Mouse (Mus musculus): ENCODE measurements around the gene Hhipl1.

Gene Hhipl1

DNA sequence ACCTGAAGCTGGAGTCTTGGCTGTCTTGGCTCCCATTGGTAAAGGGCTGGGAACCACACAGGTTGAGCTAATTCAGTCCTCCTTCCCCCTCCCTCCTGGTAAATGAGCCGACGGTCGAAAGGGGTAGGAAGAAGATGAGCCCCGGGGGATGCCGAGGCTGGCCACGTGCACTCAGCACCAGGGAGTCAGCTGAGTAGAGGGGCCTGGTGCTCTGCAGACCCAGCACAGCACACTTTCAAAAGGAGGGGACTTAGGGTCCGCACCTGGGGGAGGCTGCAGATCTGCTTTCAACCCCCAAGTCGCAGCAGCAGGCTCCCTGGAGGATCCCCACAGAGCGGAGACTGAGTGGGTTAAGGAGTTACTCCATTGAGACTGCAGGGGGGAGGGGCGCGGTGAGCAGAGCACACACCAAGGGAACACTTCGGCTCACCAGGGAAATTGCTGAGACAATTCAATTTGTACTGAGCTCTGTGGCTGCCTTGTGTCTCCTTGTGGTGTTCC is 28.7 kb upstream of the Hhipl1 start:
- peak; percentile 18 for DNase-seq (ENCODE audit: low read depth, low spot score)

DNA sequence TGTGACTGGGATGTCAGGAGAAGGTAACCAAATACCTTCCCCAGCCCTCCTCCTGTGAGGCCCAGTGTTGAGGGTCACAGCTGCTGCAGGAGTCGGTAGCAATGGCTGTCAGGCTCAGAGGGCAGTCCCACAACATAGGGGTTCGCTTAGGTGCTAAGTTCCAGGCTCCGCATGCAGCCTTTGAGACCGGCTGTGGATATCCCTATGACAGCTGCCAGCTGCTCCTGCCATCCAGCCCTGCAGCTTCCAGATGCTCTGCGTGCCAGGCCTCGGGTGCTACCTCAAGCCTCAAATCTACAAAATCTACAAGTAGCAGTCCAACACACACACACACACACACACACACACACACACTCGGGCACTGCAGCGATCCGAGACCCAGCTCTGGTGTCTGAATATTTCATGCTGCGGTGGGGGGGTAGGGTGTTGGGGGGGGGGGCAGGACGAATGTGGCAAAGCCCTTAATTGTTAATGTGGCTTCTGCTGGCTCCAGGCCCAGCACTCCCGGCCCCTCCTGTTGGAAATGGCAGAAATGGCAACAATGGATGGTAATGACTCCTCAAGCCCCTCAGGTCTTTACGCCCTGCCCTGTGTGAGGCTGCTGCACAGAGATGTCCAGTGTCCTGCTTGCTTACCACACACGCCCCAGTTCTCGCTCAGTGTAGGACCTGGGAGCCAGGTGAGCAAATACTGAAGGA is 27.7 kb upstream of the Hhipl1 start:
- no peak for DNase-seq (ENCODE audit: low read depth, low spot score)

DNA sequence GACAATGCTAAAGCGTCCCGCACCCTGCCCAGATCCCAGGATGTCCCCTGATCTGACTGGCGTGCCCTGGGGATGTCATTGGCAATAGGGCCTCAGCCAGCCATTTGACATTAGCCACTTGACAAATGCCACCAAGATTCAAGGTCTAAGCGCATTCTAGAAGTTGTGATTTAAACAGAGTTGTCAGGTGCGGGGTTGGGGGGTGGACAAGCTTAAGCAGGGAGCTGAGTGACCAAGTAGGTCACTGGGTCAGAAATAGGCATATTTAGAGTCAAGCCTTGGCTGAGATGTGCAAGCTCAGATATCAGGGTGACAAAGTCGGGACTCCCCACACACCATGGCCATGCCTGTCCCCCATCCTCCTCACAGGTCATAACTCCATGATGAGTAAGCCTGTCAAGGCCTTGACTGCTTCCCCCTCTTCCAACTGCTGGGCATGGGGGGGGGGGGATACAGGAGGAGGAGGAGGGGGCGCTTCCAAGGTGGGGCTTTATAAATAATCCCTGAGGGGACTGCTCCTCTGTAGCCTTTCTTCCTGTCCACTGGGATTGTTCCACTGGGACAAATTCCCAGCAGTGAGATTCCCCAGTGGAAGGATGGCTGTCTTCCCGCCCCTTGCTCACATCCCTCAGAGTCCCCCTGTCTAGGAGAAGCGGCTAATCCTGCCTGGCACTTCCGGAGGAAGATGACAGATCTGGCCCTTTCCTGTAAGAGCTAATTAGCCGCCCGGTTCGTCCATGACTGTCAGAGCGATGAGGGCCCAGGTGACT is 21.4 kb upstream of the Hhipl1 start:
- DNase-seq (ENCODE audit: low read depth, low spot score): no peak

DNA sequence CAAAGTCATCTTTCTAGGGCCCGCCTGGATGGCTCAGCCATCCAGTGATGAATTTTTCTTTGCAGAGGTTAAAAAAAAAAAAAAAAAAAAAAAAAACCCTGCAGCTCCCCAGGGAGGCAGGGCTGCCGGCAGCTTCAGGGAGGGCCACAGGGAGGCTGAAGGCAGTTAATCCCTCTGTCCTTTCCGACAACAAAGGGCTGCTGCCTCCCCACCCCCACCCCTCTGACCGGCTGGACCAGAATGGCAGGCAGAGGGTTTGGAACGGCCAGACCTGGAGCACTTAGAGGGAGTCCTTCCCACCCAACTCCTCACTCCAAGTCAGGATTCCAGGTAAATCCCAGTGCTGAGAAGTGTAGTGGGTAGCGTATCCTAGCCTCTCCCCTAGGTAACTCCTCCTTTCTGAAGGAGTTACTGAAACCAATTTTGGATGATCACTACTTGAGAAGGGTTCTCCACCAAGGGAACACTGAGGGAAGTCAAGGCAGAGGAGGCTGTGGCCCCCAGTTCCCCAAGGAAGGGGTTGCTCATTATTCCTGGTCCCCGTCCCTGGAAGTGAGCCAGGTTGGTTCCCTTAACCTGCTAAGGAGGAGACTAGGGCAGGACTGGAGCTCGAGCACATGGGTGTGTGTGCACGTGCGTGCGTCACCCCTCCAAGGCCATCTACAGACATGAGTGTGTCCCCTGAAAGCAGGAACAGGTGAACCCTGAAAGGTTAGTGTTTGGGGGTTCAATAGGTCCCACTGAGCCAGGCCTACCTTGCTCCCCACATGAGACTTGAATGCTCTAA is 20.7 kb upstream of the Hhipl1 start:
- DNase-seq (ENCODE audit: low read depth, low spot score): no peak

DNA sequence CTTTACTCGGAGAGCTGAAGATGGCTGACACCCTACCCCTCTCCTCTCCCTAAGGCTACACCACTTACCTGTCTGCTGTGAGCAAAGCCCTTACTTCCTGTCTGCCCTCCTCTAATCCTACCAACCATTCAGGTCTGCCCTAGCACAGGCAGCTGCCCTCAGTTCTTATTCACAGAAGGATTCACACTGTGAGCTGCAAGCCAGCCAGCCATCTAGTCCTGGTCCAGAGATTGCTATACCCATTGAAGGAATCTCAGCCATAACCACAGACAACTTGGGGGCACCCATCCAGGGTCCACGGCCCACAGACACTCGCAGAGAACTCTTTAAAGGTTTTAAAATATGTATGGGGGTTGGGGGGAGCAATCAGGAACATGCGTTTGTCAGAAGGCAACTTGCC is 19.7 kb upstream of the Hhipl1 start:
- no peak for DNase-seq (ENCODE audit: low read depth, low spot score)

DNA sequence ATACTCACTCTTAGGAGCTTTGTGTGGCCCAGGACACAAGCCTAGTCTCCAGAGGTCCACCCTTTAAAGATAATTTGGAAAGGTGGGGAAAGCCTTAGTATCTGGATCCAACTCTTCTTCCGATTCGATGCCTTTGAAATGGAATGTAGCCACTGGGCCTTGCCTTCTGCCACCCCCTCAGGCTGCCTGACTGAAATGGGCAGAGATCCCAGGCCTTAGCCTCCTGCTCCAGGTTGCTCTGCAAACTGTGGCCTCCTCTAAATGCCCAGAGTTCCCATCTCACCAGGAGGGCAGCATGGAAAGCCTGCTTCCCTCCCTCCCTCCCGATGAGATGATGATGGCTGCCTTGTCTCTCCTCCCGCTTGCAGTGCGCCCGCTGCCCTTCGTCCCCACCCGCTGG is 19.1 kb upstream of the Hhipl1 start:
- DNase-seq (ENCODE audit: low read depth, low spot score): no peak

DNA sequence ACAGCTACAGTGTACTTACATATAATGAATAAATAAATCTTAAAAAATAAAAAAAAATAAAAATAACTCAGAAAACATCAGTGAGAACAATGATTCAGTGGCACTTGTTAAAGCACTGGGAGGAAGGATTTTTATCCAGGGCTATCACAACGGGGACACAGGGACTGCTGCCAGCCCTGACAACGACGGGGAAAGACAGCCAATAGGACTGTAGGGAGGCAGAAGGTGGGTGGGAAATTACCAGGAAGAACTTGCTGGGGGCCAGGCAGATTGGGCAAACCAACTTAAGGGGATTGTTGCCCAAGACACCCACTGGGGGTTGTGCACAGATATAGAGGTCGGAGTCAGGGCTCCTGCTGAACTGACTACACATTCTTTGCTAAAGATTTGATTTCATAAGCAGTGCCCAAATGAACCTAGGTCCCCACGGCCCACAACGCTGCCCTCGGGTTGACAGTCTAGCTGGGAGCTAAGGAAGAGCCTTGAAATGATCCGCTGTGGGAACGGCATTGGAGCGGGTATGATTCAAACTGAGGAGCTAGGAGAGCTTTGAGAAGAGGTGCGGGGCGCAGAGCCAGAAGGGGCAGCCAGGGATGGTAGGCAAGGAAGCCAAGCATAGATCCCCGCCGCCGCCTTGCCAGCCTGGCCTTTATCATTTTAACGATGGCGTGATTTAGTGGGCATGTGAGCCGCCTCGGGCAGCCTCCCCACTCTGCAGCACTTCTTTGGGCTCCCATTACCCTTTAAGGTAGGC is 17.8 kb upstream of the Hhipl1 start:
- no peak for DNase-seq (ENCODE audit: low read depth, low spot score)

DNA sequence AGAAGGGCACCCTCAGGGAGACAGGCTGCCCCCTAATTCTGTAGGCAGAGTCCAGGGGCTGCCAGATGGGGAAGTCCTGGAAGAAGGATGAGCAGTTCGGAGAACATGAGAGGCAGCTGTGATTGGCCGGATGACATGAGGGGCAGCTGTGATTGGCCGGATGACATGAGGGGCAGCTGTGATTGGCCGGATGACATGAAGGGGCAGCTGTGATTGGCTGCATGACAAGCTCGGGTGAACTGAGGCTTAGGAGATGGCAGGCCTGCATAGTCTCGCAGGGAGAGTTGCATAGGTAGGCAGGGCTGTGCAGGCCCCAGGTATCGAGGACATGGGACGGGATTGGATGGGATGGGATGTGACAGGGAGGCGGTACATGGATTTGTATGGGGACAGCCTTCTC is 13.7 kb upstream of the Hhipl1 start:
- peak; percentile 41 for DNase-seq (ENCODE audit: low read depth, low spot score)

DNA sequence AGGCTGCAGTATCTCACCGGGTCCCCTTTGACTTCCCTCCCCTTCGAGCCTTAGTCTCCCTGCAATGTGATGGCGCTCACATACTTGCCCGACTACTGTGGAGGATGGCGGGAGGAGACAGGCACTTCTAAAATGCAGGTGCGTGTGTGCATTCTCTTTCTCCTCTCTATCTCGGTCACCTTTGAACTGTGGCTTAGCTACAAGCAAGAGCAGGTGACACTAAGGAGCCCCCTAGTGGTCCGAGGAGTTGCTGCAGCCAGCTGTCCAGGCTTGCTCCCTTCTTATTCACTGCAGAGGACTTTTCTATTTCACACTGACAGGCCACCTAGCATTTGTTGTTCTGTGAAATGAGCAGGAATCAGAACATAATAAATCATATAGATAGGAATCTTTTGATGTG is 13.1 kb upstream of the Hhipl1 start:
- DNase-seq (ENCODE audit: low read depth, low spot score): peak; percentile 82

DNA sequence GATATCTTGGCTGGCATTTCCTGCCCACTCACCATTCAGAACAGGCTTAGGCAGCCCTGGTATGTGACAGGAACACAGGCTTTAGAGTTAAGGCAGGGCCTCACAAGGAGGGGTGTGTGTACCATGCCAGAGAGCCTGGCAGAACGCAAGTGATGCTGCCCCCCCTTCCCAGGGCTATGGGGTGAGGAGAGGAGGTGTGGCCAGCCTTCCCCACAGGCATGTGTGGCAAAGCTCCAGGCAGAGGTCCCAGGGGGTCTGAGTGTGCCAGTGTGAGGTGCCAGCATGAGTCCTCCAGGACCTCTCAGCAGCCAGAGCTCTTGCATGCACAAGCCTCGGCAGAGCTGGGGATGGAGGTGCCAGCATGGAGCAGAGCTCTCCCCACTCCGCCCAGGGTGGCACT is 11.4 kb upstream of the Hhipl1 start:
- DNase-seq (ENCODE audit: low read depth, low spot score): no peak

DNA sequence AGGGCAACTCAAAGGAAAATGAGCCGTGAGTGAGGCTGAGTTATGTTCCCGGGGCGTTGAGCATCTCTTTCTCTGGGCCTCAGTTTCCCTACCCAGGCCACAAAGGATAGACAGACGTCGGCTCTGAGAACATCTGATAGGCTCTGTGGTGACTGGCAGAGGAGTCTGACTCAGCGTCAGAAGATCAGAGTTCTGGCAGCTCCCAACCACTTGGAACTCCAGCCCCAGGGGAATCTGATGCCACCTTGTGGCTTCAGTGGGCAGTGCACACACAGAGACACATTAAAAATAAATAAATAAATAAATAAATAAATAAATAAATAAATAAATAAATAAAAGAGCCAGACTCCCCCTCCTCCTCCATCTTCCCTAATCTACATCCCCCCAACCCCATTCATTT is 9.0 kb upstream of the Hhipl1 start:
- DNase-seq (ENCODE audit: low read depth, low spot score): peak; percentile 31

DNA sequence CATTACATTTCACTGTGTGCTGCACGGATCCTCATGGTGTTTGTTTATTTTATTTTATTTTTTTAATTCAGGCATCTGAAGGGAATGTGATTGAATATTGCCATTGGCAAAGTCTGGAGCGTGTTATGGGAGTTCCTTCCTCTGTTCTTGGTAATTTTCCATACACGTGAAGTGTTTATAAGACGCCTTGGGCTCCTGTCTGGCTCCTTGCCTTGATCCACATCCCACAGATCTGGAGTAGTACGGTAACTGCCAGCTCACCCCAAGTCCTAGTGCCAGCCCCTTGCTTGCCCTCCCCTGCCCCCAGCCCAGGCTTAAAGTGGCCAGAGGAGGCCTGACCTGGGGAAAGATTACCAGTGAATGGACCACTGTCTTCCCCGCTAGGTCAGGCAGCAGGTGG is 5.1 kb upstream of the Hhipl1 start:
- no peak for DNase-seq (ENCODE audit: low read depth, low spot score)

DNA sequence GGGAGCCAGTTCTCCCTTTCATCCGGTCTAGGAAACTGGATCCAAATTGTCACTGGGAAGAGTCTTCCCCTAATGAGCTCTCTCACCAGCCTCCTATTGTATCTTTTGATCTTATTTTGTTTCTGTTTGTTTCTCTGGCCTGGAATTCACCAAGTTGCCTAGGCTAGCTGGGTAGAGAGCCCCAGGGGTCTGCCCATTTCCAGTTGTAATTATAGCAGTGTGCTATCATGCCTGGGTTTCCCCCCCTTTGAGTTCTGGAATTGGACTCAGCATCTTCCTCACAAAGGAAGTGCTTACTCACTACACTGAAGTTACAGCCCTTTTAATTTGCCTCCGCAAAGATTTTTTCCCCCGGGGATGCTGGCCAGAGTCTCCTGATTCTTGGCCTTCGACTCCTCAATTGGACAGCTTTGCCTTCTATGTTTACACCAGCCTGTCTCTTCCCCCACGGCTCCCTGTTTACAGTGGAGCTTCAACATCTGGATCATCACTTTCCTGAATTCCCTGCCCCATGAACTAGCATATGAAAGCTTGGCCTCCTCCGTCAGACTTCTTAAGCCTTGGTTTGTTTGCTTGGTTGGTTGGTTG is 2.2 kb upstream of the Hhipl1 start:
- DNase-seq (ENCODE audit: low read depth, low spot score): no peak

DNA sequence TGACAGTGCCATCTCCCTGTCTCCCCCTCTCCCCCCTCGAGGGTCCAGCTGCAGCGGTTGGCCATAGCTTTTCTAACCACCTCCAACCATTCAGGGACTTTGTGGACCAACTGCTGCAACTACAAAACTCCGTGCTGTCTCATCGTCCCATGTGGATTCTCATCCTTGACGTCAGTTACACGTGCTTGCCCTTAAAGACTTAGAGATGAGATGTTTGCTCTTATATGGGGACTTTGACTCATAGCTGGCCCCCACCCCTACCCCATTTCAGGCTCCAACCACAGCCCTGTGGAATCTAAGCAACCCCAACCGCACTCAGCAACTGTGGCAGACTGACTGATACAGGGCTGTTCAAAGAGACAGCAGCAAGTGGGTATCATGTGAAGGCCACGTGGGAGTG is 898 bp upstream of the Hhipl1 start:
- no peak for DNase-seq (ENCODE audit: low read depth, low spot score)

DNA sequence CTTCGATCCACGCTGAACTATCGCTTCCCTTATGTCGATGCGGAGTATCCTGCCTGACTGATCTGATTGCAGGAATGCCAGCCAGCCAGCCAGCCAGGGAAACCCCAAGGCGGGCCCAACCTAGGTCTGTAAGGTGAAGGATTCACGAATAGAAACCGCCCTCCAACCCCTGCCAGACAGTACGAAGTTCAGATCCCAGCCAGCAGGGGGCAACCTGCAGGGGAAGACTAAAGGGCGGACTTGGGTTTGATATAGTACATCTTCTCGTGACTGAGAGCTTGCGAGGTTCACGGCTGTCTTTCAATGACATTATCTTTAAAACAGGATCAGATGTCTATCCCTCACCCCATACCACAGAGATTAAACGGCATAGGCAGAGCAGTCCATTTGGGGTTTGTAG is 1.5 kb downstream of the Hhipl1 start:
- DNase-seq (ENCODE audit: low read depth, low spot score): peak; percentile 65

DNA sequence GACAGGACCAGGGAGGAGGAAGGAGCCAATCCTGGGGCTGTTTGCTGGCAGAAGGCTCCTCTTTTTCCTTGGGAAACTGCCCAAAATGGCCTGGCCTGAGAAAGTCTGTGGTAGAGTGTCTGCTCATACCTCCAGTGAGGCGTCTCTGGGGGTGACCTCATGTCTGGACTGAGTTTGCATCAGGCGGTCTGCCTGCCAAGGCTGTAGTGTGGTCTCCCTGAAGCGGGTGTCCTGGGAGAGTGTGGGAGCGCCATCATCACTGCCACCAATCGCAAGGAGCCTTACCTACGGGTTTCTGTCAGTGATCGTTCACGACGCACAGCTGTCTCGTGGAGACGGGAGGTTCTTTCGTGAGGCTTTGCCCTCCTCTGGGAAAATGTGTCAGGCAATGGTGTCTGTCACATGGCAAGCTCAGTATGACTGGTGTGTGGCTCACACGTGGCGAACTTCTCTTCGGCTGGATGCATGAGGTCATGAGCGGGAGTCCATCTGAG is 2.3 kb downstream of the Hhipl1 start:
- DNase-seq (ENCODE audit: low read depth, low spot score): no peak

DNA sequence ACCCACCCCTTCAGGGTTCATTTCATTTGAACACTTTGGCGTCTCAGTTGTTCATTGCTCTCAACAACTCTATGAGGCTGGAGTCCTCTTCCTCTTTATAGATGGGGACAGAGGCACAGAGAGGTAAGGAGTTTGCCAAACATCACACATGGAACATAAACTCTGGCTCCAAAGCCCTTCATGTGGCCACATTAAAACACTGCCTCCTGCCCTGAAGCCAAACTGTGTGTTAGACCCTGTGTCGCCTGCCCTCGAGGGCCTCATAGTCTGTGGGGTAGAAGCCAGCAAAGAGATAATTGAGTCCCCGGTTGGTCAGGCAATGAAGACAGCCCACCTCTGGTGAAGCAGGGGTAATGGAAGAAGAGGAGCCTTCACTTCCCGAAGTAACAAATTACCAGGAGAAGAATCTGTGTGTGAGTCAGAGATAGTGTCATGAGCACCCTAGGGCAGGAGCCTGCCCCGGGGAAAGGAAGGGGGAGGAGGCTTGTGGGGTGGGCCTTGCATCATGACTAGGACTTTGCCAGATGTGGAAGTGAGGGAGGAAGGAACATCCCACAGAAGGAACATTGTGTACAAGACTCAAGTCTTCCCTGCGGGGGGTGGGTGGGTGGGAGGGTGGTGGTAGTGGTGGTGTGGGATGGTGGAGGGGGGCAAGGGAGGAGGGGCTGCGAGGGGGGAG is 3.2 kb downstream of the Hhipl1 start:
- no peak for DNase-seq (ENCODE audit: low read depth, low spot score)

DNA sequence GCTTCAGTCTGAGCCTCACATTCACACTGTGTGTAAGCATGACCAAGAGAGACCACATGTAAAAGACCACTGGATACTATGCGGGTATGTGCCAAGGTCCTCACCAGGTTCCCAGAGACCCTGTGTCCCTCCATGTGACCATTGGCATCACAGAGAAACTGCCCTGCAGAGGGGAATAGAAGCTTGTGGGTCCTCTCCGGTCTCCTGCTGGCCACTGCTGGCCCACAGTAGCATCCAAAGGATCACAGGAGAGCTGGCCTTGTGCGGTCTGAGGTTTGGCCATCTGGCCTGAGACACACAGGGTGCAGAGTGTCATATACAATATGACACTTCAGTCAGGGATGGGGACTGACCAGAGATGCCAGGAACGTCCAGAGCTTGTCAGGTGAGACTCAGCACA is 4.0 kb downstream of the Hhipl1 start:
- no peak for DNase-seq (ENCODE audit: low read depth, low spot score)

DNA sequence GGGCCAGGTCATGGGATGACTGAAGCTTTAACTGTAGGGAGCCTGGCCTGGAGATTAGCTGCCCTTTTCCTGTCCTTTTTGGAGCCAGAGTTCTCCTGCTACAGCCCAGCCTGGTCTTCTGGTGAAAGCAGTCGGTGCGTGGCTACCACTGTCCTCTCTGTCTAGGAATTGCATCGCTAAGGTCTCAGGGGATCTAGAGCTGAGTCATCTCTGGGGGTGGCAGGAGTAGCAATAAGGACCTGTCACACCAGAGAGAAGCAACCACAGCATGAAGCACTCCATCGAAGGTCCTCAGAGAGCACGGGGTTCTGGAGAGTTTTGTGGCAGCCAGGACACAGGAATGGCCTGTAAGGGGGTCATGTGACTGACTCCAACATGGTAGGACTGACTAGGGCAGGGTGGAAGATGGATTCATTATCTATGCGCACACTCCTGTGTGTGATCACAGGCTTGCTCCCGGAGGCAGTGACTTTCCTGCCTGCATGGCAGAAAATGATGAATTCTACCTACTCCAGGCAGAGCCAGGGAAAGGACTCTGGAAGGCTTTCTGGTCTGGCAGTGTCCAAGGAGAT is 4.5 kb downstream of the Hhipl1 start:
- DNase-seq (ENCODE audit: low read depth, low spot score): no peak

DNA sequence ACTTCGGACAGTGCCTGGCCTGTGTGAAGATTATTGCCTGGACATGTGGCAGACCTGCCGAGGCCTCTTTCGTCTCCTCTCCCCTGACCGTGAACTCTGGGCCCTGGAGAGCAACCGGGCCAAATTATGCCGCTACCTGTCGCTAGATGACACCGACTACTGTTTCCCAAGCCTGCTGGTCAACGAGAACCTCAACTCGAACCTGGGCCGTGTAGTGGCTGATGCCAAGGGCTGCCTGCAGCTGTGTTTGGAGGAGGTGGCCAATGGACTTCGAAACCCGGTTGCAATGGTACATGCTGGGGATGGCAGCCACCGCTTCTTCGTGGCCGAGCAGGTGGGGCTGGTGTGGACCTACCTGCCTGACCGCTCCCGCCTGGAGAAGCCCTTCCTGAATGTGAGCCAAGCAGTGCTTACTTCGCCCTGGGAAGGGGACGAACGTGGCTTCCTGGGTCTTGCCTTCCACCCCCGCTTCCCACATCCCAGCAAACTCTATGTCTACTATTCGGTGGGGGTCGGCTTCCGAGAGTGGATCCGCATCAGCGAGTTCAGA is 5.7 kb downstream of the Hhipl1 start:
- DNase-seq (ENCODE audit: low read depth, low spot score): no peak
